Mouse (Mus musculus): Measurements from ENCODE around the gene Ctbp2.

The Ctbp2 gene

DNA sequence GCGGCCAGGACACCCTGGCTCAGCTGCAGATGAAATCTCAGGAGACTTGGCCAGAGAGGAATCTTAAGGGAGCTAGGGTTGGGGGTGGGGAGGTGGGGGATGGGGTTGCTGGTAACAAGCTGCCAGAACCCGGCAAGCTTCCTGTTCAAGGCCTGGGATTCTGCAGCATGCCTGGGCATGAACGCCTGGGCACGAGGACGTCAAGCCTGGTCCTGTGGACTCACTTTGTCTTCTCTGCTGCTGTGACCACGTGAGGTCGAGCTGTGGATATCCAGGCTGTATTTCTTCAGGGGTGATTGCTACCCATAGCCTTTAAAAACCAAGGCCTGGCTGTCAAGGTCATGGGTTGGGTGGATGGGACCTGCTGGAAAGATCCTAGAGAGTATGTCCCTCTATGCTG, 118.4 kb downstream of the Ctbp2 start:
- DNase-seq (ENCODE audit: low spot score): no peak

DNA sequence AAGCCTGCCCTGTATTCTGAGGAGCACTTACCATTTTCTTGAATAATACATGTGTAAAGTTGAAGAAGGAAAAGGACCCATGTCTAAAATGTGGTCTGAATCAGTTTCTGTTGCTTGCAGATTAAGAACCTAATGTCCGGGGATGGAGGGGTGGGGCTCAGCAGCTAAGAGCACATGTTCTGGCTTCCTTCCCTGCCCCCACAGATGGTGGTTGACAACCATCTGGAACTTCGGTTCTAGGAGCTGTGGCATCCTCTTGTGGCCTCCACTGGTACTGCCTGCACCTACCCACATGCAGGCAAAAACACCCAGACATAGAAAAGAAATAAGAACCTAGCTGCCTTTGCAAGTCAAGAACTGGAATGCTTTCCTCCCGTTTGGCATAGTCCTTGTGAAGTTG, 120.7 kb downstream of the Ctbp2 start:
- DNase-seq (ENCODE audit: low spot score): peak; percentile 83

DNA sequence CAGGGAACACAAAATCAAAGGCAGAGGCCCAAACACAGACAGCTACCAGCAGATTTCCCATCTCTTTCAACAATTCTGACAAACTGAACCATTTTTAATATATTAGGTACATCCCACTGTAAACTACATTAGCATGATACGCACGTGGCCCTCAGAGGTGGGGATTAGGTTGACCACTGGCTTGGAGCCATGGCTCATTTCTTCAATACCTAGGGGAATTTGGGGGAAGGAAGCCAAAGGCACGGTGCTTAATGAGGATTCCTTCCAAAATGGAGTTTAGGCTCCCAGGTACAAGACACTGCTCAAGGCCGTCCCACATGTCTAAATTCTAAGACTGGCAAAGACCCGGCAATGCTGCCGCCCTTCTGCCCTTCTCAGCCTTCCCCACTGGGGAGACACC, 121.9 kb downstream of the Ctbp2 start:
- no peak for DNase-seq (ENCODE audit: low spot score)

DNA sequence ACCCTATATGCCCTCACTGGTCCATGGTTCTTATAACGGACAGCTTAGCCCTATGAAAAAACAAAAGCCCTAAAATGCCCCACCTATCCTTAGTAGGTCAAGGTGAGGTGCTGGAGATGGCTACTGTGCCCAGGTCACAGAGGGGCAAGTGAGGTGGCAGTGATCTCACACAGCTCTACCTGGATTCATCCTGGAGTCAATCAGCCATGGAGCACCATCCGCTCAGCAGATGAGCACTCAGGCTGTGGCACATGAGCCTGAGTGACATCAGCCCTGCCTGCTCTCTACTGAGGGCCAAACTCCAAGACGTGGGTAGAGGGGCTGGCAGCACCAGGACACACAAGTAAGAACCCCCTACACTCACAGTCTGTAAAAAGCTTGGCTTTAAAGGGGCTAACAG, 122.8 kb downstream of the Ctbp2 start:
- no peak for DNase-seq (ENCODE audit: low spot score)

DNA sequence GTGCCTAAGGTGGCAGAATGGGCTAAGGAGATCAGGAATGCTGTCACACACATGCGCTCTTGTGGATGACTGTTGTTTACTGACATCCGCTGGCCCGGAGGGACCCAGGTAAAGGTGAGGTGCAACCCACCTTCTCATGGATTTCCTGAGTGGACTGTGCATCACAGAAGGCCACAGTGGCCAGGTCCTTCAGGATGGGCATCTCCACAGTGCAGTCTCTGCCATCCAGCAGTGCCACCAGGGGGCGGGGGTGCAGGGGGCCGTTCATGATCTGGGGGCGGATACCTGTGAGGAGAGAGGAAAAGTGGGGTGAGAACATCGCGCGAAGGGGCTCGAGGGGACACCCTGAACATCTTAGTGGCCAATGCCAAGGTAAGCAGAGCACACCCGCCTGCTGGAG, 125.1 kb downstream of the Ctbp2 start:
- no peak for DNase-seq (ENCODE audit: low spot score)

DNA sequence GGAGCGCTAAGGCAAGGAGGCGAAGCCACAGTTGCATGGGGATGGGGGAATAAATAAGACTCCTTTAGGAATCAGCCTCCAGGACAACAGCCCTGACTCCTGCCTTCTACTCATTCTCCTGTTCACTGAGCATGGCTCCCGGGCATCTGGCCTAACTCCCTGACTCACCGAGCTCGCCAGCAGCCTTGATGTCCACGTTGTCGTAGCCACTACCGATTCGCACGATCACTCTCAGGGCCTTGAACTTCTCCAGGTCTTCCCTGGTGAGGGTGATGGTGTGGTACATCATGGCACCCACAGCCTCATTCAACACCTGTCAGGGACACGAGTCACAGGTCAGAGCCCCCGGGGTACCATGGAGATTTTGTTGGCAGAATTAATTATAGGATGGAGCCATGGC, 125.5 kb downstream of the Ctbp2 start:
- DNase-seq (ENCODE audit: low spot score): no peak

DNA sequence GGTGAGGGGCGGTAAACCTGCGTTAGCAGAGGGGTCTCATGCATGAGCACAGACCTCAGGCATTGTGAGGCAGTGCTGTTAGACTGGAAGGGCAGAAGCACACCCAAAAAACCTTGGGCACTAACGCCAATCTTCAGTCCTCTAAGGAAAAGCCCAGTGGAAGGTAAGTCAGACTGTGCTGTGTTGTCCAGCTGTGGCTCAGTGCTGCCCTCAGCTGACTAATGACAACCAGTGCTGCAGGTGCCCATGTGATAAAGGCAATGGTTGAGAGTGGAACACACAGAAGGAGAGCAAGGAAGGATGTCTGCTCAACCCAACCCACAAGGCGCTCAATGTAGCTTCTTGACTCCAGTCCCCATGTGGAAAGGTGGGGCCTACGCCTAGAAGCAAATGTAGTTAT, 127.8 kb downstream of the Ctbp2 start:
- no peak for DNase-seq (ENCODE audit: low spot score)

DNA sequence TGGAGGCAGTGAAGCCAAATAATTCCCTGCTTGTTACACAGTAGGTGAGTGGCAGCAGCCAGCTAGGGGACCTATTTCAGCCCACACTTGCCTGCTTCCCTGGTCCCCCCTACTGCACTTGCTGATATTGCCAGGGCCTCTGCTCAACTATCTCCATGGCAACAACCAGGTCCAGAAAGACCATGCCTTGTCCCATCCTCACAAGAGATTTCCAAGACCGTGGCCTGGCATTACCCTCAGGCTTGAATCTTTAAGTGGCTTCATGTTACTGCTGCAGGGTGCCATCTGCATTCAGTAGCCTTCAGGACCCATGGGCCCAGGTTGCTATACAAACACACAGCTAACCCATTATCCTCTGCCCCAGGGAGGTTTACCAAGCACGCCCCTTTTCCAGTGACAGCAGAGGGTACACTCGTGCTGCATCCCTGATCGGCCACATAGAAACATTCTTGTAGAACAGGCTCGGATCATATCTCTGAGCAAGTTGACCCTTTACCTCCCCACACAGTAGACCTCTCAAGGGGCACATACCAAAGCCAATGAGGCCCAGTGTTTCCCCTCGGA, 129.4 kb downstream of the Ctbp2 start:
- no peak for DNase-seq (ENCODE audit: low spot score)

DNA sequence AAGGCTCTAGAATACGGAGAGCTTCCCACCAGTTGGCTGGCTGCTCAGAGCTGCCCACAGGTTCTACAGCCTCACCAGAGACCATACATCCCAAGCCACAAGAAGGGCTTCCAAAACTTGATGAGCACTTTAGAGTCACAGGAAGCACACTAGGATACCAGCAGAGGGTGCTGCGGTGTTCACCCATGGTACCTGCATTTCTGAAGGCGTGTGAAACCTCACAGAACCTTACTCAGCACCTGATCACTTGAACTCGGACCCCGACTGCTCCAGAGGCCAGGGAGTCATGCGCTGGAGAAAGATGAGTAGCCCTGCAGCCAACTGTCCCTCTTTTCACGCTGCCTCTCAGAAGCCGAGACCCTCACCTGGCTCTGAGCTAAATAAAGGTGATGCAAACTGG, 130.0 kb downstream of the Ctbp2 start:
- no peak for DNase-seq (ENCODE audit: low spot score)

DNA sequence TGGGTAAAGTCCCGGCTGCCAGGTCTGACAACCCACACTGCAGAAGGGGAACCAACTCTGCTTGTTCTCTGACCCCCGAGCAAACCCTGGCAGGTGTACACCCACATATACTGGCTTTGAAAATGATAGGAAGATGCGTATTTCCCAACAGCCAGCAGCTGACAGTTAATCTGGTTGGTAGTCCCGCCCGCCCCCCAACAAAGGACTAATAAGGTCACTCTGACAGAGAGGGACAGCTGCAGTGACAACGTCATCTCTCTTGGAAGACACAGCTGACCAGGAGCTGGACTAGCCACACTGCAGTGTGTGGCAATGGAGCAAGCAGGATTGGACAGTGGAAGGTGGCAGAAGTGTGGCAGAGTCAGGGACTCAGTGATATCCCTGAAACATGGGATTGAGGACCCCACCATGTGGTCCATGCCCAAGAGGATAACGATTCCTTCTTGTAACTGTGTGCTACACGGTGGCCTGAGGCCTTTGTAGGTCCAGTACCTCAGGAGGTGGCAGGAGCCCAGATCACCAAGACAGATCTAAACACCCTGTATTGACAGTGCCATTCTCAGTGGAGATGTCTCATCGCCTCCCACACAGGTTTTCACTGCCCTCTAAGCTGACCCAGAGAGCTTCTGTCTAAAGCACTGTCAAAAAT, 131.1 kb downstream of the Ctbp2 start:
- DNase-seq (ENCODE audit: low spot score): no peak

DNA sequence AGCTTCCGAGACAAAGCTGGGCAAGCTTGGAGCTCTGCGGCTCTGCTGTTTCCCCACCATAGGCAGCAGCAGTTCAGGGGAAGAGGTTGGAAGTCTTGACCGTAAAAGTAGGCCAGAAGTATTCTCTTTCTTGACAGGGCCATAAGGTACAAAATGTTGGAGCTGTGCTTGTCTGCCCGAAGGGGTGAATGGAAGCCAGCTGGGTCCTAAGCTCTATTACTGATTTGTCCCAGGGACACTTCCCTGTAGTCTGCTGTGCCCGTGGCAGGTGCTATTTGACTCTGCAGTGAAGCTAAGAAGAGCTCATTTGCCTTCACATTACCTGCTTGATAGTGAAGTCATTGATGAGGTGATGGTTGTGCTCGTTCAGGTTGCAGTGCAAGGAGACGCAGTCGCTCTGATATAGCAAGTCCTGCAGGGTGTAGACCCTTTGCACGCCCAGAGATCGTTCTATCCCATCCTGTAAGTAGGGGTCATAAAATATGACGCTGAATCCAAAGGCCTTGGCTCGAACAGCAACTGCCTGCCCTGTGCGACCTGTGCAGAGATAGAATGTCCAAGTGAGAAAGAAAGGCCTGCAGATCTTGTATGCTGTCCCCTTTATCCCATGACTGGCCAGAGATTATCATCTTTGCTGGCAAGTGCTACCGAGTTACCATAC, 132.8 kb downstream of the Ctbp2 start:
- DNase-seq (ENCODE audit: low spot score): no peak

DNA sequence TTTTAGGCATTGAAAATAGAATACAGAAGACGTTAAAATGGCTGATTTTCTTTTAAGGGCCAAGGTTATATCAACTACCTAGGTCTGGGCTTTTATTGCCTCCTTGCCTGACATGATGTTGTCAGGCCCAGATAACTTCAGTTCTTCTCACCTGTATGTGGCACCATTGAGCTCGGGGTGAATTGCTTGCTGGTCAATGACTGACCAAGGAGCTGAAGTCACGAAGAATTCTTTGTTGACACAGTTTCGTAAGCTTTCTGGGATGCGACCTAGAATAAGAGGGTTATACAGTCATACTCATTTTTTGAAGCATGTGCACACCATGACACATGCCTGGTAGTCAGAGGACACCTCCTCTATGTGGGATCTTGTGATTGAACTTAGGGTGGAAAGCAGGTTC, 134.3 kb downstream of the Ctbp2 start:
- no peak for DNase-seq (ENCODE audit: low spot score)

DNA sequence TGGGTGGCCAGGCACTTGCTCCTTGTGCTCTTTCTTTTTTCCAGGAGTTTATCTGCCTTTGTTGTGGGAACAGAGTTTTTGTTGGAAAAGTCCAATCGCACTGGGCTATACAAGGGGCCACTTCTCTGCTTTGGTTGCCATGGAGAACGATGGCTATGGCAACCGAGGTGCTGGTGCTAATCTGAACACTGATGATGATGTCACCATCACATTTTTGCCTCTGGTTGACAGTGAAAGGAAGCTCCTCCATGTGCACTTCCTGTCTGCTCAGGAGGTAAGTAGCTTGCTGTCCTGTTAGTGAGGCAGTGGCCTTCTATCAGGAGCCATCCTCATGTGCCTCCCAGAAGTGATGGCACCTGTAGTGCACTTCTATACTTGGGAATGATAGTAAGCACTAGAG, 141.5 kb downstream of the Ctbp2 start:
- no peak for DNase-seq (ENCODE audit: low spot score)

DNA sequence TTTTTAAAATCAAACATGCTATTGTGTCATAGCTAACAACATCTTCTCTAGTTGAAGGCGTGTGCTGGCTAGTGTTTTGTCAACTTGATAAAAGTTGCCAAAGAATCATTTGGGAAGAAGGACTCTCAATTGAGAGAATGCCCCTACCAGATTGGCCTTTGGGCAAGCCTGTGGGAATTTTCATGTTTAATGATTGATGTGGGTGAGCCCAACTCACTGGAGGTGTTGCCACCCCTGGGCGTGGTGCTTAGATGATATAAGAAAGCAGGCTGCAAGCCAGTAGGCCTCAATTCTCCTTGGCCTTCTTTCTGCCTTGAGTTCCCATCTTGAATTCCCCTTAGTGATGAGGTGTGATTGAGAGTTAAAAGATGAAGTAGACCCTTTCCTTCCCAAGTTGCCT, 146.2 kb downstream of the Ctbp2 start:
- DNase-seq (ENCODE audit: low spot score): no peak

DNA sequence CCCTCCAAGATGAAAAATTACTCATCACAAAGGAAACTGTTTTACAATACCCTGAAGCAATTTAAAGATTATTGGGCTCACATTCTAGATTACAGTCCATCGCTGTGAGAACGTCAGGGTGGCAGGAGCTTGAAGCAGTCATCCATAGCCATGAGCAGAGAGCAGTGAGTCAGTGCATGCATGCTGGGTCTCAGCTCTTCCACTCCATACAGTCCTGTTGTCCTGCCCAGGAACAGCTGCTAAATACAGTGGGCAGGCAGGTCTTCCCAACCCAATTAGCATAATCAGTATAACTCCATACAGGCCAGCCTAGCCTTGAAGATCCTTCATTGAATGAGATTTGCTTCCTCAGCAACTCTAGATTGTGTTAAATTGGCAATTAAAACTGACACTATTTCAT, 148.1 kb downstream of the Ctbp2 start:
- no peak for DNase-seq (ENCODE audit: low spot score)

DNA sequence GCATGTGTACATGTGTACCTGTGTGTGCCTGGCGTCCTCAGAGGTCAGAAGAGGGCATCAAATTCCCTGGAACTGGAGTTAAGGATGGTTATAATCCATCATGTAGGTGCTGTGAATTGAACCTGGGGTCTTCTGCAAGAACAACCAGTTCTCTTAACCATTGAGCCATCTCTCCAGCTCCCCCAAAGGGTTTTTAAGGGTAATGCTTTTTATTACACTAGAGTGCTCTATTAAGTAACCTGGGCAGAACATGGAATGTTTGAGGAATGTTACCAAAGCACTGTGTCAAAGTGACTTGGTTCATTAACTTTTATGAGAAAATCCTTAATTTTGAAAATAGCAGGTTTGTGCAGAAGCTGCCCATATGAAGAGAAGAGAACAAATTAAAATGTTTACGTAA, 152.1 kb downstream of the Ctbp2 start:
- DNase-seq (ENCODE audit: low spot score): no peak

DNA sequence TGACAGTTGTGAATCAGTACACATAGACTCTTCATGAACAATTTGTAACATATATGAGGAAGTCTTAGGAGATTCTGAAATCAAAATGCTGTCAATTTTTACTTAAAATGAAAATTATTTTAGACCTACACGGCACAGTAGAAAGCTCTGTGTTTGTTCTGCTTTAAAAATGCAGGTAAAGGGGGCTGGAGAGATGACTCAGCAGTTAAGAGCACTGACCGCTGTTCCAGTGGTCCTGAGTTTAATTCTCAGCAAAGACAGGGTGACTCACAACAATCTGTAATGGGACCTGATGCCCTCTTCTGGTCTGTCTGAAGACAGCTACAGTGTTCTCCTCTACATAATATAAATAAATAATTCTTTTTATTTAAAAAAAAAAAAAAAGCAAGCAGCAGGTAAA, 158.4 kb downstream of the Ctbp2 start:
- no peak for DNase-seq (ENCODE audit: low spot score)

DNA sequence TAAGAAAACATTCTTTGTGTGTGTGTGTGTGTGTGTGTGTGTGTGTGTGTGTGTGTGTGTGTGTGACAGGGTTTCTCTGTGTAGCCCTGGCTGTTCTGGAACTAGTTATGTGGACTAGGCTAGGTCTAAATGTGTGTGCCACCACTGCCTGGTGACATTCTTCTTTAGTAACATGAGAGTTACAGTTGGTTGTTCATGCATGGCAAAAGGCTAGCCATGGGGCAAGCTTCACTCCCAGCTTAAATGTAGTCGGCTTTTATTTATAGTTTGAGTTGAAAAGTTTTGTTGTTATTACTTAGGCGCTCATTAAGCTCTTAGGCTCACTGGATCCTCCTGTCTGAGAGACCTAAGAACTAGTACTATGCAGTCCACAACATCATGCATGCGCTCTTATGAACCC, 159.8 kb downstream of the Ctbp2 start:
- no peak for DNase-seq (ENCODE audit: low spot score)

DNA sequence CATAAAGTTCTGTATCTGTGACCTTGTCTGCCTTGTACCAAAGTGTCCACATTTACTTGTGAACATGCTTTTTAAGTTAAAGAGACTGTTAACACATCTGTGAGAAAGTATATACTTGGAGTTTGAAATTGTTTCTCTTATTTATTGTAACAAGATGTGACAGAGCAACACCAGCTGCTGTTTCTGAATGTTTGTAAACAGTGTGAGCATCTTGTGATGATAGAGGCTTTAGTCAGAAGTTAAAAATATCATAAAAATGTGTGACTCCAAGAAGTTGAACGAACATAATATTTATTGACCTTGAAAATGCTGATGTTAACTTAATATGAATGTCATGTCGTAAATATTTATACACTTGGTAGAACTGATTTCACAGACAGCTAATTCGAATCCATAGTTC, 173.5 kb downstream of the Ctbp2 start:
- peak; percentile 10 for DNase-seq (ENCODE audit: low spot score)

DNA sequence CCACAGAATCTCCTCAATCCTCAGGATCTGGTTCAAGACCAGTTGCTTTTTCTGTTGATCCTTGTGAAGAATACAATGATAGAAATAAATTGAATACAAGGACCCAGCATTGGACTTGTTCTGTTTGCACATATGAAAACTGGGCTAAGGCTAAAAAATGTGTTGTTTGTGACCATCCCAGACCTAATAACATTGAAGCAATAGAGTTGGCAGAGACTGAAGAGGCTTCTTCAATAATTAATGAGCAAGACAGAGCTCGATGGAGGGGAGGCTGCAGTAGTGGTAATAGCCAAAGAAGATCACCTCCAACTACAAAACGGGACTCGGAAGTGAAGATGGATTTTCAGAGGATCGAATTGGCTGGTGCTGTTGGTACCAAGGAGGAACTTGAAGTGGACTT, 174.2 kb downstream of the Ctbp2 start:
- no peak for DNase-seq (ENCODE audit: low spot score)

DNA sequence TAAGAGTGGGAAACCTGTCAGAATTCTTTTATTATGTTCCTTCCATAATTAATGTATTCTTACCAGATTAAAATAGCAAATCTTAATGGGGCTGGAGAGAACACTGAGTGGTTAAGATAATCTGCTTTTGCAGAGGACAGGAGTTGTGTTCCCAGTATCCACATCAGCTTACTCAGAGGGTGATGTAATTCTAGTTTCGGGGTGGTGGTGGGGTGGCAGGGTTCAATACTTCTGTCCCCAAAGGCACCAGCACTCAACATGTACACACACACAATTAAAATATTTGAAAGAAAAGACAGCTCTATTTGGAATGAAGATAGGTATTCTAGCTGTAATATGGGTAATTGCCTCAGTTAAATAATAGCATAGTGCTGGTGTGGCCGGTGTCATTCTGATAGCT, 183.6 kb downstream of the Ctbp2 start:
- DNase-seq (ENCODE audit: low spot score): no peak

DNA sequence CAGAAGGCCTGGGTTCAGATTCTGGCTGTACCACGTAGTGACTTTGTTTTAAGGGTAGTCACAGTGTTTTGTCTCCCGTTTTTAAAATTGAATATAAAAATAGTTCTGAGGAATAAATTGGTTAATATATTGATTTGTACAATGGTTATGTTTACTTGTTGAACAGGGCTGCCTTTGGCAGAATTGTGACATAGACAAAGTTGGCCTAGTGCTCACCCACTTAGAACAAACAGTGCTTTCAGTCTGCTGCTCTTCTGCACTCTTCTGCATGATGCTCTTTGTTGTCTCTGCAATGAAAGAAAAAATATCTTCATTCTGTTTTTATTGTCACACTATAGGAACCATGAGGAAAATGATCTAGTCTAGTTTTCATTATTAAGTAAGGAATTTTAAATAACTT, 185.0 kb downstream of the Ctbp2 start:
- no peak for DNase-seq (ENCODE audit: low spot score)

Data from lung, postnatal 25 days (tissue).